In genomic region chr1:106527537-106527936, GRCm38 (mm10) we compare ENCODE assay signal across 13 mouse cellular contexts.
"Had no signal": no experiment of that assay in that cellular context is flagged by ENCODE, and none has a peak within 500 bp of the region (broad histone marks: within the 10 kb centered on the region; RNA-seq: fewer than 3 reads in every experiment).

No protein-coding gene starts in this region.

- DNase-seq: thymus, adult 2 months; thymus, postnatal 25 days; thymus, postnatal 4 days had no signal

- H3K9ac ChIP-seq: liver, postnatal 0 days; lung, embryonic 15.5 days; midbrain, embryonic 13.5 days; midbrain, embryonic 15.5 days; neural tube, embryonic 13.5 days; stomach, embryonic 15.5 days had no signal

- ATAC-seq: liver, postnatal 0 days; midbrain, embryonic 13.5 days; midbrain, embryonic 15.5 days had no signal

- H3K4me3 ChIP-seq: lung, embryonic 15.5 days; megakaryocyte, embryonic 14.5 days; midbrain, embryonic 13.5 days; midbrain, embryonic 15.5 days; neural tube, embryonic 13.5 days; stomach, embryonic 15.5 days had no signal

- H3K27ac ChIP-seq: macrophage; midbrain, embryonic 13.5 days; midbrain, embryonic 15.5 days; neural tube, embryonic 13.5 days; stomach, embryonic 15.5 days; stomach, postnatal 0 days had no signal

- H3K36me3 ChIP-seq: lung, embryonic 15.5 days; midbrain, embryonic 13.5 days; midbrain, embryonic 15.5 days; neural tube, embryonic 13.5 days; stomach, embryonic 15.5 days had no signal

- H3K4me2 ChIP-seq: lung, embryonic 15.5 days; midbrain, embryonic 11.5 days; midbrain, embryonic 13.5 days; midbrain, embryonic 15.5 days; neural tube, embryonic 13.5 days; stomach, embryonic 15.5 days had no signal

- H3K4me1 ChIP-seq: midbrain, embryonic 13.5 days; midbrain, embryonic 15.5 days had no signal

- H3K27me3 ChIP-seq: lung, embryonic 15.5 days; midbrain, embryonic 13.5 days; midbrain, embryonic 15.5 days; neural tube, embryonic 13.5 days; stomach, embryonic 15.5 days had no signal

- H3K9me3 ChIP-seq: lung, embryonic 15.5 days; megakaryocyte, embryonic 14.5 days; midbrain, embryonic 13.5 days; midbrain, embryonic 15.5 days; neural tube, embryonic 13.5 days; stomach, embryonic 15.5 days had no signal
